In genomic region chr2:31101285-31101684, GRCm38 (mm10) we compare ENCODE assay signal across 16 mouse cellular contexts. TPM values are rescaled to one million over a fixed set of nuclear protein-coding genes. Genes with fewer than 3 reads are reported as not detected.
DNase-seq lines count a peak whose midpoint lies in the region; ATAC-seq and TF ChIP-seq lines count a peak whose summit lies in the region.
"Had no signal": no experiment of that assay in that cellular context is flagged by ENCODE, and none has a peak within 500 bp of the region (broad histone marks: within the 10 kb centered on the region; RNA-seq: fewer than 3 reads in every experiment).

No protein-coding gene starts in this region.

- H3K27ac ChIP-seq in heart, embryonic 14.5 days (replicated peaks in 1 of 2; ENCODE audit: control insufficient read depth in 1 of 2, insufficient read depth in 1 of 2, low read depth in 2 of 2, low read length in 2 of 2), result 0 out of 4 replicates have a peak overlapping the region, but pooled peaks of 1 of the 2 experiments have one; percentile 3
- no peak overlapping the region for H3K27ac ChIP-seq in lung, embryonic 16.5 days (ENCODE audit: low read length)
- H3K27ac ChIP-seq in intestine, postnatal 0 days (ENCODE audit: low read depth, low read length), result no peak overlapping the region
- H3K27ac ChIP-seq in stomach, embryonic 16.5 days (ENCODE audit: low read length), result peak overlapping the region; percentile 50; the same call in 1 of the 2 replicates
- H3K27ac ChIP-seq: kidney, postnatal 0 days; left cerebral cortex, adult 2 months; liver, embryonic 13.5 days; macrophage; midbrain, embryonic 12.5 days; neural tube, embryonic 15.5 days had no signal

- no peak for TF ChIP-seq CTCF in intestine, postnatal 0 days (IDR thresholded peaks at IDR 0.05; ENCODE audit: low read depth)

- WGBS in heart, embryonic 14.5 days, result 37% methylated on average over 3 of the region's 3 CpGs
- 44% methylated on average over 3 of the region's 3 CpGs for WGBS in lung, embryonic 16.5 days
- 65% methylated on average over 3 of the region's 3 CpGs for WGBS in intestine, postnatal 0 days
- WGBS in stomach, embryonic 16.5 days, result 78% methylated on average over 3 of the region's 3 CpGs

- intact Hi-C loops in heart, postnatal 25 days (cut with DNase I), result loop anchor here (5.0 kb wide), 1 partner anchor 36 kb away; no protein-coding TSS in a partner anchor

- peaks cover 6 to 12% of the 10 kb centered on the region in 2 experiments for H3K4me1 ChIP-seq in heart, embryonic 14.5 days (ENCODE audit: control insufficient read depth in 2 of 2, insufficient read depth in 2 of 2, low read length in 2 of 2)
- H3K4me1 ChIP-seq in lung, embryonic 16.5 days (replicated peaks; ENCODE audit: control insufficient read depth, insufficient read depth, low read length), result peaks cover 5% of the 10 kb centered on the region
- H3K4me1 ChIP-seq in intestine, postnatal 0 days (replicated peaks; ENCODE audit: control insufficient read depth, insufficient read depth, low read length), result 0 out of 2 replicates have a peak, but pooled peaks cover 3% of the 10 kb centered on the region
- peaks cover 5% of the 10 kb centered on the region for H3K4me1 ChIP-seq in stomach, embryonic 16.5 days (ENCODE audit: control insufficient read depth, insufficient read depth, low read length)
- H3K4me1 ChIP-seq: midbrain, embryonic 12.5 days had no signal

- peak; percentile 58; the same call in 1 of the 2 replicates for ATAC-seq in heart, embryonic 14.5 days (ENCODE audit: insufficient number of reproducible peaks, insufficient read depth, low FRiP score, low read depth)
- ATAC-seq in lung, embryonic 16.5 days (ENCODE audit: low read depth), result peak; percentile 36; the same call in 1 of the 2 replicates
- ATAC-seq in intestine, postnatal 0 days, result 0 out of 2 replicates have a peak, but pooled peaks have one; percentile 16
- no peak for ATAC-seq in stomach, embryonic 16.5 days (ENCODE audit: insufficient read depth, low FRiP score)

- H3K4me3 ChIP-seq in heart, embryonic 14.5 days (ENCODE audit: control insufficient read depth in 1 of 2, insufficient read depth in 1 of 2, low read depth in 1 of 2, low read length in 2 of 2), result no peak overlapping the region
- H3K4me3 ChIP-seq in lung, embryonic 16.5 days (ENCODE audit: low read length), result no peak overlapping the region
- H3K4me3 ChIP-seq in intestine, postnatal 0 days (ENCODE audit: low read depth, low read length), result no peak overlapping the region
- H3K4me3 ChIP-seq in stomach, embryonic 16.5 days (replicated peaks; ENCODE audit: low read length), result no peak overlapping the region
- H3K4me3 ChIP-seq: left cerebral cortex, adult 2 months; liver, embryonic 13.5 days; midbrain, embryonic 12.5 days; myocyte; neural tube, embryonic 15.5 days had no signal

- no peaks in the 10 kb centered on the region for H3K27me3 ChIP-seq in heart, embryonic 14.5 days (ENCODE audit: control insufficient read depth, insufficient read depth, low read length)
- no peaks in the 10 kb centered on the region for H3K27me3 ChIP-seq in lung, embryonic 16.5 days (ENCODE audit: control insufficient read depth, insufficient read depth, low read depth, low read length)
- H3K27me3 ChIP-seq in intestine, postnatal 0 days (replicated peaks; ENCODE audit: control insufficient read depth, insufficient read depth, low read length), result no peaks in the 10 kb centered on the region
- no peaks in the 10 kb centered on the region for H3K27me3 ChIP-seq in stomach, embryonic 16.5 days (ENCODE audit: control insufficient read depth, insufficient read depth, low read length)
- H3K27me3 ChIP-seq: liver, embryonic 13.5 days; midbrain, embryonic 12.5 days; neural tube, embryonic 15.5 days had no signal

- no peak for DNase-seq in heart, postnatal 25 days (ENCODE audit: low spot score)
- no peak for DNase-seq in lung, postnatal 4 days
- no peak for DNase-seq in kidney, postnatal 14 days
- DNase-seq: cerebellum, adult 9-11 months; liver, embryonic 13.5 days; thymus, postnatal 25 days had no signal

- H3K9me3 ChIP-seq in heart, embryonic 14.5 days (ENCODE audit: control insufficient read depth, low read length), result no peaks in the 10 kb centered on the region
- H3K9me3 ChIP-seq in lung, embryonic 16.5 days (ENCODE audit: control insufficient read depth, low read length), result no peaks in the 10 kb centered on the region
- H3K9me3 ChIP-seq in intestine, postnatal 0 days (ENCODE audit: control insufficient read depth), result no peaks in the 10 kb centered on the region
- H3K9me3 ChIP-seq in stomach, embryonic 16.5 days (replicated peaks; ENCODE audit: control insufficient read depth, low read length), result no peaks in the 10 kb centered on the region
- H3K9me3 ChIP-seq: liver, embryonic 13.5 days; midbrain, embryonic 12.5 days; neural tube, embryonic 15.5 days had no signal

- H3K9ac ChIP-seq in heart, embryonic 14.5 days (ENCODE audit: low read length), result 0 out of 2 replicates have a peak overlapping the region, but pooled peaks have one; percentile 3
- no peak overlapping the region for H3K9ac ChIP-seq in lung, embryonic 16.5 days (ENCODE audit: low read length)
- no peak overlapping the region for H3K9ac ChIP-seq in intestine, postnatal 0 days (ENCODE audit: low read depth, low read length)
- no peak overlapping the region for H3K9ac ChIP-seq in stomach, embryonic 16.5 days (ENCODE audit: low read length)
- H3K9ac ChIP-seq: liver, embryonic 13.5 days; midbrain, embryonic 12.5 days; neural tube, embryonic 15.5 days had no signal

- H3K4me2 ChIP-seq in heart, embryonic 14.5 days (ENCODE audit: low read length), result peak overlapping the region; percentile 18; the same call in 1 of the 2 replicates
- no peak overlapping the region for H3K4me2 ChIP-seq in lung, embryonic 16.5 days (ENCODE audit: low read depth, low read length)
- H3K4me2 ChIP-seq in intestine, postnatal 0 days (replicated peaks; ENCODE audit: low read depth), result no peak overlapping the region
- no peak overlapping the region for H3K4me2 ChIP-seq in stomach, embryonic 16.5 days (ENCODE audit: low read depth, low read length)
- H3K4me2 ChIP-seq: liver, embryonic 13.5 days; midbrain, embryonic 12.5 days; neural tube, embryonic 15.5 days had no signal

- H3K36me3 ChIP-seq in heart, embryonic 14.5 days (ENCODE audit: control insufficient read depth, insufficient read depth, low read length), result peaks cover 13% of the 10 kb centered on the region; the same call in 1 of the 2 replicates
- no peaks in the 10 kb centered on the region for H3K36me3 ChIP-seq in lung, embryonic 16.5 days (ENCODE audit: control insufficient read depth, insufficient read depth, low read length)
- peaks cover 6% of the 10 kb centered on the region; the same call in 1 of the 2 replicates for H3K36me3 ChIP-seq in intestine, postnatal 0 days (ENCODE audit: control insufficient read depth, insufficient read depth)
- H3K36me3 ChIP-seq in stomach, embryonic 16.5 days (ENCODE audit: control insufficient read depth, insufficient read depth, low read length), result peaks cover 6% of the 10 kb centered on the region; the same call in 1 of the 2 replicates

RNA-seq across cellular contexts. Expression of gene Fnbp1, which starts 40.5 kb away (rescaled TPM):
- polyA plus RNA-seq in heart, embryonic 14.5 days (2014; fragmentation: Nextera tagmentation; extraction: Ambion mirVana), result 17.6 and 19.4 TPM in 2 replicates
- total RNA-seq in heart, postnatal 25 days (2021), result 10 to 100 TPM; 50.0 to 53.4 TPM
- 15.6 and 18.1 TPM in 2 replicates for polyA plus RNA-seq in lung, embryonic 16.5 days (2015; fragmentation: Nextera tagmentation; extraction: Ambion mirVana)
- polyA plus RNA-seq in intestine, postnatal 0 days (2015; fragmentation: Nextera tagmentation; extraction: Ambion mirVana), result 10.4 and 11.8 TPM in 2 replicates
- 34.6 and 36.8 TPM in 2 replicates for polyA plus RNA-seq in stomach, embryonic 16.5 days (2015; fragmentation: Nextera tagmentation; extraction: Ambion mirVana)

RNA-seq across cellular contexts. Expression of gene Gpr107, which starts 50.8 kb away (rescaled TPM):
- polyA plus RNA-seq in heart, embryonic 14.5 days (2014; fragmentation: Nextera tagmentation; extraction: Ambion mirVana), result 26.6 and 27.3 TPM in 2 replicates
- total RNA-seq in heart, postnatal 25 days (2021), result 10 to 100 TPM; 33.1 to 35.1 TPM
- 32.2 and 34.3 TPM in 2 replicates for polyA plus RNA-seq in lung, embryonic 16.5 days (2015; fragmentation: Nextera tagmentation; extraction: Ambion mirVana)
- polyA plus RNA-seq in intestine, postnatal 0 days (2015; fragmentation: Nextera tagmentation; extraction: Ambion mirVana), result 46.8 and 48.3 TPM in 2 replicates
- 34.8 and 39.3 TPM in 2 replicates for polyA plus RNA-seq in stomach, embryonic 16.5 days (2015; fragmentation: Nextera tagmentation; extraction: Ambion mirVana)
